7 mouse cellular contexts compared by ENCODE assay signal in genomic region chr14:14632951-14633931, GRCm38 (mm10).
DNase-seq lines count a peak whose midpoint lies in the region; ATAC-seq lines count a peak whose summit lies in the region.

No protein-coding gene starts in this region.

- peak; percentile 48 for DNase-seq in embryo, embryonic 9.5 days (ENCODE audit: extremely low spot score)
- peak; percentile 20 to 41 for DNase-seq in gastrocnemius, postnatal 4 days (ENCODE audit: low spot score in 2 of 2)
- peak; percentile 47 for DNase-seq in limb, embryonic 10.5 days (ENCODE audit: low spot score)
- peak; percentile 93 for DNase-seq in midbrain, embryonic 11.5 days (ENCODE audit: low spot score, missing footprints)
- peak; percentile 17 to 57 for DNase-seq in spleen, postnatal 10 days (ENCODE audit: low spot score in 2 of 2)

- no peaks in the 10 kb centered on the region for H3K27me3 ChIP-seq in intestine, embryonic 16.5 days (replicated peaks; ENCODE audit: control insufficient read depth, insufficient read depth, low read length)
- no peaks in the 10 kb centered on the region for H3K27me3 ChIP-seq in limb, embryonic 10.5 days (ENCODE audit: low read depth, poor library complexity, severe bottlenecking)
- H3K27me3 ChIP-seq in midbrain, embryonic 11.5 days (ENCODE audit: control insufficient read depth, insufficient read depth, low read length): no peaks in the 10 kb centered on the region

- H3K4me3 ChIP-seq in intestine, embryonic 16.5 days (ENCODE audit: low read length): peak overlapping the region; percentile 37
- peak overlapping the region; percentile 39 for H3K4me3 ChIP-seq in limb, embryonic 10.5 days
- H3K4me3 ChIP-seq in midbrain, embryonic 11.5 days (ENCODE audit: low read depth, low read length): peak overlapping the region; percentile 20

- no peaks in the 10 kb centered on the region for H3K36me3 ChIP-seq in intestine, embryonic 16.5 days (ENCODE audit: control insufficient read depth, insufficient read depth, low read length)
- H3K36me3 ChIP-seq in limb, embryonic 10.5 days: no peaks in the 10 kb centered on the region
- H3K36me3 ChIP-seq in midbrain, embryonic 11.5 days (ENCODE audit: control insufficient read depth, insufficient read depth, low read length): no peaks in the 10 kb centered on the region

- H3K27ac ChIP-seq in intestine, embryonic 16.5 days (ENCODE audit: low read length): no peak overlapping the region
- peak overlapping the region; percentile 47 for H3K27ac ChIP-seq in limb, embryonic 10.5 days
- no peak overlapping the region for H3K27ac ChIP-seq in midbrain, embryonic 11.5 days (ENCODE audit: low read depth, low read length)

- no peaks in the 10 kb centered on the region for H3K9me3 ChIP-seq in intestine, embryonic 16.5 days (ENCODE audit: control insufficient read depth, low read length)
- H3K9me3 ChIP-seq in limb, embryonic 10.5 days (replicated peaks): no peaks in the 10 kb centered on the region
- H3K9me3 ChIP-seq in midbrain, embryonic 11.5 days (ENCODE audit: control insufficient read depth, low read length): no peaks in the 10 kb centered on the region

- peaks cover 11% of the 10 kb centered on the region for H3K4me1 ChIP-seq in intestine, embryonic 16.5 days (ENCODE audit: control insufficient read depth, insufficient read depth, low read length)
- peaks cover 23% of the 10 kb centered on the region for H3K4me1 ChIP-seq in limb, embryonic 10.5 days
- peaks cover 7% of the 10 kb centered on the region for H3K4me1 ChIP-seq in midbrain, embryonic 11.5 days (ENCODE audit: control insufficient read depth, insufficient read depth, low read length)

- H3K4me2 ChIP-seq in intestine, embryonic 16.5 days (ENCODE audit: low read depth, low read length): peak overlapping the region; percentile 63
- peak overlapping the region; percentile 49 for H3K4me2 ChIP-seq in midbrain, embryonic 11.5 days

- 6% methylated on average over 22 of the region's 22 CpGs for WGBS in intestine, embryonic 16.5 days
- WGBS in limb, embryonic 10.5 days: 5% methylated on average over 22 of the region's 22 CpGs
- WGBS in midbrain, embryonic 11.5 days: 5% methylated on average over 22 of the region's 22 CpGs

- ATAC-seq in activated CD4-positive, CD25-positive, alpha-beta regulatory T cell, adult 4 months: peak; percentile 88
- ATAC-seq in intestine, embryonic 16.5 days: peak; percentile 57
- ATAC-seq in midbrain, embryonic 11.5 days (ENCODE audit: low FRiP score): peak; percentile 61

- peak overlapping the region; percentile 50 for H3K9ac ChIP-seq in intestine, embryonic 16.5 days (ENCODE audit: low read depth, low read length)
- peak overlapping the region; percentile 27; the same call in 1 of the 2 replicates for H3K9ac ChIP-seq in midbrain, embryonic 11.5 days (ENCODE audit: low read length)

Comparison
In these comparisons a context has a peak if more than half of its experiments do, and no peak if none do; other contexts are left out.
1. DNase-seq: peak in every context shown above with its lines; median percentile 93 in midbrain, embryonic 11.5 days; 48 in embryo, embryonic 9.5 days; 47 in limb, embryonic 10.5 days; 37 in spleen, postnatal 10 days; 30 in gastrocnemius, postnatal 4 days.